Mouse (Mus musculus): ENCODE data around the gene Clpsl2. TPM values are rescaled to one million over a fixed set of nuclear protein-coding genes. Genes with fewer than 3 reads are reported as not detected.
A peak's percentile ranks its signal among the peaks of the same experiment; 100 is the strongest.

Gene Clpsl2
- polyA plus RNA-seq (2015; fragmentation: Nextera tagmentation; extraction: Ambion mirVana) = not detected in 2 replicates

DNA sequence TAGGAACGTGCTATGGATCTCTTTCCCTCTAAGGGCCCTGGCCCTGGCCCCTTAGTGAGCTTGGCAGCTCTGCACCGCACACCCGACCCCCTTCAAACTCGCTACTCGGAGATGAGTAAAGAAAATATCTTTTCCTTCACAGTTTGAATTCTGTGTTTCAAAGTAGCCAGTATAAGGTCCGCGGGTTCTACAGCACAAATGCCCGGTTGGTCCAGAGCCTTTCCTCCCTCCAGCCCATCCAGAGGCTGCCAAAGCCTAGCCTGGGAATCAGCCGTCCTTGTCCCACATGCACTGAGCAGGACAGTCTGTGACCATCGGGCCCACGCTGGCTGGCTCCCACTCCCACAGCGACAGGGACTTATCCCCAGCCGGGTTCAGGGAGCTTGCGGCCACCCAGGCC, at the start of gene Clpsl2:
Clpsl2 (plus strand) TSS at position 301 of the 400 bp plus-strand sequence.
- no peak for ATAC-seq
- Histone ChIP-seq H3K27me3 (replicated peaks; ENCODE audit: control insufficient read depth, insufficient read depth, low read length) (no peaks in the 10 kb centered on the region), H3K9me3 (ENCODE audit: control insufficient read depth, low read length) (no peaks in the 10 kb centered on the region), H3K4me1 (ENCODE audit: control insufficient read depth, insufficient read depth, low read length) (no peaks in the 10 kb centered on the region), H3K4me2 (ENCODE audit: low read depth, low read length) (no peak within 1 kb of the TSS), H3K36me3 (ENCODE audit: control insufficient read depth, insufficient read depth, low read length) (no peaks in the 10 kb centered on the region), H3K9ac (ENCODE audit: low read depth, low read length) (no peak within 1 kb of the TSS), H3K4me3 (ENCODE audit: low read length) (no peak within 1 kb of the TSS), H3K27ac (ENCODE audit: low read length) (no peak within 1 kb of the TSS)
- 78% methylated on average over 14 of the region's 14 CpGs for WGBS

DNA sequence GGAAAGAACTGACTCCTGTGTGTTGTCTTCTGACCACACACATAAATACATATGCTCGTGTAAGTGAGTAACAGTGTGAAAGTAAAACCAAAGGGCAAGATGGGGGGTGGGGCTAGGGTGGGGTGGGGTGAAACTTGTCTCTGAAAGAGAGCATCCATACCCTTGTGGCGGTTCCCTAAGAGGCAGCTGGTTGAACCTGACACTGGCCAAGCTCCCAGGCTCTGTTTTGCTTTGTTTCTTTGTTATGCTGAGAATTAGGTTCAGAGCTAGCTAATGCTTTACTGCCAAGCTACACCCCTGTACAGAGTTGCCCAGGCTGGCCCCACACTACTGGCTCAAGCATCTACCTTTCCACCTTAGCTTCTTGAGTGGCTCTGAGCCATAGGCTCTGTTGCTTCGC, 48.7 kb upstream of the Clpsl2 start:
- no peak overlapping the region for H3K4me3 ChIP-seq (ENCODE audit: low read length)
- no peak overlapping the region for H3K9ac ChIP-seq (ENCODE audit: low read depth, low read length)
- no peaks in the 10 kb centered on the region for H3K9me3 ChIP-seq (ENCODE audit: control insufficient read depth, low read length)
- H3K4me1 ChIP-seq (ENCODE audit: control insufficient read depth, insufficient read depth, low read length) = no peaks in the 10 kb centered on the region
- 68% methylated on average over 3 of the region's 3 CpGs for WGBS
- H3K36me3 ChIP-seq (ENCODE audit: control insufficient read depth, insufficient read depth, low read length) = no peaks in the 10 kb centered on the region
- no peaks in the 10 kb centered on the region for H3K27me3 ChIP-seq (replicated peaks; ENCODE audit: control insufficient read depth, insufficient read depth, low read length)
- no peak for ATAC-seq
- H3K27ac ChIP-seq (ENCODE audit: low read length) = no peak overlapping the region
- no peak overlapping the region for H3K4me2 ChIP-seq (ENCODE audit: low read depth, low read length)

DNA sequence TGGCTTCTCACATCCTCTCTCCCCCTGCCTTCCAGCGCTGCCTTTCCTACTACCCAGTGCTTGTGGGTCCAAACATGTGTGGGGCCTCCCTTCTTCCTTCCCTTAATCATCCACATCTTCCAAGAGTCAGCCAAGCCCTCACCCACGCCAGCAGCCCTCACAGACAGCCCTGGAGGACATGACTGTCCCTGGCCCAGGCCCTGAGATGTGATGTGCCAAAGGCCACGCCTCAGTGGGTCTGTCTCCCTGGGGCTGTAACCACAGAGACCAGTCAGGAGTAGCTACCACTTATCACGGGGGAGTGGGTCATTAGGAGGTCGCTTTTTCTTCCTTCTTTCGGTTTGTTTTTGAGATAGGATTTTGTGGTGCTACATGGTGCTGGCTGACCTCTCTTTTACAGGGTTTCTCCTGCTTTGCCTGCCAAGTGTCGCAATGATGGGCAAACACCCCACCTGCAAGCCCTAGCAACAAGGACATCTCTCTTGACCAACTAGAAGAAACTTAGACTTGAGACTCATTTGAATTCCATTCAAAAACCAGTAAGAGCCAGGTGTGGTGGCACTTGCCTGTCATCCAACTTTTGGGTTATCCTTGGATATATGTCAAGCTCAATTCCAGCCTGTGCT, 46.9 kb upstream of the Clpsl2 start:
- Histone ChIP-seq H3K27ac (ENCODE audit: low read length) (no peak overlapping the region), H3K4me1 (ENCODE audit: control insufficient read depth, insufficient read depth, low read length) (peaks cover 2% of the 10 kb centered on the region), H3K4me2 (ENCODE audit: low read depth, low read length) (no peak overlapping the region), H3K27me3 (replicated peaks; ENCODE audit: control insufficient read depth, insufficient read depth, low read length) (no peaks in the 10 kb centered on the region), H3K9me3 (ENCODE audit: control insufficient read depth, low read length) (no peaks in the 10 kb centered on the region), H3K9ac (ENCODE audit: low read depth, low read length) (no peak overlapping the region), H3K4me3 (ENCODE audit: low read length) (no peak overlapping the region), H3K36me3 (ENCODE audit: control insufficient read depth, insufficient read depth, low read length) (no peaks in the 10 kb centered on the region)
- WGBS = 65% methylated on average over 7 of the region's 7 CpGs
- ATAC-seq = no peak

DNA sequence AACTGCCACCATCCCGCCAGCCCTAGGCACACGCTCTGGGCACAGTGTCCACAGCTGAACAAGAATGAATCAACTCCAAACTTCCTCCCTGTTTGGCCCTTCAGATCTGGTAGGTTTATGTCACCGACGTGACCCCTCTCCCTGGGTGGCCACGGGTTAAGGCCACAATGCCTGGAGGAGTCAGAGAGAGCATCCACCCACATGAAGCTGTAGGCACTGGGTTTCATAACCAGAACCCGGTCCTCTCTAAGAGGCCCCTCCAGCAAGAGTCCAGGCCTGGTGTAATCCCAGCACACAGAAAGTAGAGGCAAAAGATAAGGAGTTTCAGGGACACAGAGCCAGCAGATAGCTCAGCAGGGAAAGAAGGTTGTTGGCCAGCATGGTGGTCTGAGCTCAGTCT, 45.0 kb upstream of the Clpsl2 start:
- H3K27ac ChIP-seq (ENCODE audit: low read length) = no peak overlapping the region
- H3K4me1 ChIP-seq (ENCODE audit: control insufficient read depth, insufficient read depth, low read length) = peaks cover 7% of the 10 kb centered on the region
- 78% methylated on average over 6 of the region's 6 CpGs for WGBS
- H3K9me3 ChIP-seq (ENCODE audit: control insufficient read depth, low read length) = no peaks in the 10 kb centered on the region
- no peaks in the 10 kb centered on the region for H3K36me3 ChIP-seq (ENCODE audit: control insufficient read depth, insufficient read depth, low read length)
- H3K9ac ChIP-seq (ENCODE audit: low read depth, low read length) = no peak overlapping the region
- no peak overlapping the region for H3K4me3 ChIP-seq (ENCODE audit: low read length)
- no peak overlapping the region for H3K4me2 ChIP-seq (ENCODE audit: low read depth, low read length)
- H3K27me3 ChIP-seq (replicated peaks; ENCODE audit: control insufficient read depth, insufficient read depth, low read length) = no peaks in the 10 kb centered on the region
- ATAC-seq = no peak

DNA sequence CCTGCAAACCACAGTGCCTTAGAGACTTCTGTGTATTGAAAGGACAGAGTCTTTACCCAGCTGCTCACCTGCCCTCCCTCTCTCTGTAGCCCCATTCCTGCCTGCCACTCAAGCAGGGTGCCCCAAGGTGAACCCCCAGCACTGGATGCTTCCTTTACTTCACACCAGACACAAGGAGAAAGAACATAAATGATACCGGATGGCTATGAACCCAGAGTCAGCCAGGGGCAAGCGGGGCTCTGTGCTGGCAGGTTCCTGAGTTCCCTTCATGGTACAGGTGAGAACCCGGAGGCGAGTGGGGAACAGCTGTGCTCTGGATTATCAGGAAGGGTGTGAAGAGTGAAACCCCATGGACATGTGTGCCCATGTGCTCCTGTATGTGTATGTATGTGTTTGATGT, 43.6 kb upstream of the Clpsl2 start:
- Histone ChIP-seq H3K36me3 (ENCODE audit: control insufficient read depth, insufficient read depth, low read length) (no peaks in the 10 kb centered on the region), H3K27me3 (replicated peaks; ENCODE audit: control insufficient read depth, insufficient read depth, low read length) (no peaks in the 10 kb centered on the region), H3K27ac (ENCODE audit: low read length) (no peak overlapping the region), H3K4me2 (ENCODE audit: low read depth, low read length) (no peak overlapping the region), H3K4me3 (ENCODE audit: low read length) (no peak overlapping the region), H3K9ac (ENCODE audit: low read depth, low read length) (no peak overlapping the region), H3K9me3 (ENCODE audit: control insufficient read depth, low read length) (no peaks in the 10 kb centered on the region), H3K4me1 (ENCODE audit: control insufficient read depth, insufficient read depth, low read length) (peaks cover 13% of the 10 kb centered on the region)
- 91% methylated on average over 4 of the region's 4 CpGs for WGBS
- no peak for ATAC-seq

GRCm38 (mm10) chr17:28506895-28507294, 42.3 kb upstream of the Clpsl2 start:
- WGBS = 32% methylated on average over 5 of the region's 5 CpGs
- Histone ChIP-seq H3K27me3 (replicated peaks; ENCODE audit: control insufficient read depth, insufficient read depth, low read length) (no peaks in the 10 kb centered on the region), H3K9ac (ENCODE audit: low read depth, low read length) (no peak overlapping the region), H3K9me3 (ENCODE audit: control insufficient read depth, low read length) (no peaks in the 10 kb centered on the region), H3K4me1 (ENCODE audit: control insufficient read depth, insufficient read depth, low read length) (peaks cover 22% of the 10 kb centered on the region), H3K27ac (ENCODE audit: low read length) (no peak overlapping the region), H3K36me3 (ENCODE audit: control insufficient read depth, insufficient read depth, low read length) (no peaks in the 10 kb centered on the region), H3K4me2 (ENCODE audit: low read depth, low read length) (no peak overlapping the region), H3K4me3 (ENCODE audit: low read length) (no peak overlapping the region)
- ATAC-seq = no peak

DNA sequence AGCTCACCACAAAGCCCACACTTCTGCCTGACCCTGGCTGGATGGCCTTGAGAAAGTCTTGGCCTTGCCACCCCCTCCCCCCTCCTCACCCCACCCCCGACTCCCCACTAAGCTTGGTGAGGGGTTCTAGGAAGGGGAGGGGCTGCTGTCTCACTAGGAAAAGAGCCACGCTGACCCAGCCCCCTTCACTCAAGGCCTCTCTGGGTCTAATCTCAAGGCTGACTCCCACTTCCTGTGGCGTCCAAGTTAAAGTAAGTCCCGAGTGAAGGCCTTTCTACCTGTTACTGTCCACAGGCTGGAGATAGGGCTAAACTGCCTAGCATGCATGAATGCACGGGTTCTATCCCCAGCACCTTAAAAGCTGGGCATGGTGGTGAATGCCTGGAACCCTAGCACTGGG, 41.7 kb upstream of the Clpsl2 start:
- no peak overlapping the region for H3K4me2 ChIP-seq (ENCODE audit: low read depth, low read length)
- H3K9ac ChIP-seq (ENCODE audit: low read depth, low read length) = peak overlapping the region; percentile 17; the same call in 1 of the 2 replicates
- H3K27me3 ChIP-seq (replicated peaks; ENCODE audit: control insufficient read depth, insufficient read depth, low read length) = no peaks in the 10 kb centered on the region
- 34% methylated on average over 5 of the region's 5 CpGs for WGBS
- H3K27ac ChIP-seq (ENCODE audit: low read length) = peak overlapping the region; percentile 25; the same call in 1 of the 2 replicates
- H3K9me3 ChIP-seq (ENCODE audit: control insufficient read depth, low read length) = no peaks in the 10 kb centered on the region
- peaks cover 28% of the 10 kb centered on the region for H3K4me1 ChIP-seq (ENCODE audit: control insufficient read depth, insufficient read depth, low read length)
- no peak overlapping the region for H3K4me3 ChIP-seq (ENCODE audit: low read length)
- no peaks in the 10 kb centered on the region for H3K36me3 ChIP-seq (ENCODE audit: control insufficient read depth, insufficient read depth, low read length)
- ATAC-seq = no peak

DNA sequence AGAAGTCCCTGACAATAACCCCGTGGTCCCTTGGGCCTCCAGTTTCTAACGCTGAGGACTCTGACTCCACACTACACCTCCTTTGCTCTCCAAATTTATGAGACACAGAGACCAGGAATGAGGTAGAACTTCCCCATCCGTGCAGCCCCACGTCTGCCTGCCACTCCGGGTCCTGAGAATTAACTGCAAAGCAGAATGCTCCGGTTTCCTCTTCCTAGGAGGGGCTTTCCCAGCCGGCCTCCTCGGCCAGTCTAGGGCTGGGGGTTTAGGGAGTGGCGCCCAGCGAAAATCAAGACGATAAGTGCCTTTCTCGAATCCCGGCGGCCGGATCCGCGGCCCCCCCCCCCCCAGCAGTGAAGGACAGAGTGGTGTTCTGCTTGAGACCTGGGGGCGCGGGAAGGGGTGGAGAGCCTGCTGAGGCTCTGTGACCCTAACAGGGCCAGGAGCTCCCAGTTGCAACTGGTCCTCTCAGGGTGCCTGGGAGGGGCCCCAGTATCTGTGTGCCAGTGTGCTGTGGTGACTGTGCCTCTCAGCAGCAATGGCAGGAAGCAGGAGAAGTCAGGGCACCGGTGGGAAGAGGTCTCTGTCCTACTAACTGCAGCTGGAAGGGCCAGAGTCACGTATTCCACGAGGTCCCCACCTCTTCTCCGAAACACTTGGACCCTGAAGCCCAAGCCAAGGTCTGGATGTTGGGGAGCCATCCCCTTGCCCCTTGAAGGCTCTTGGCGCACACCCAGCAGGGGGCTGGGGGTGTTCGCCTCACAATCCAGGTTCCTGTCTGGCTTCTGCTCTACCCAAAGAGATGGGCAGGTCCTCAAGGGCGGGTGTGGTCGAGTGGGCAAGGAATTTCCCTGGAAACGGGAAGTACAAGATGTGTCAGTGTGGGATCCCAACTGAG, 38.5 kb upstream of the Clpsl2 start:
- peak overlapping the region; percentile 18; the same call in 1 of the 2 replicates for H3K4me3 ChIP-seq (ENCODE audit: low read length)
- no peak for ATAC-seq
- peak overlapping the region; percentile 13; the same call in 1 of the 2 replicates for H3K27ac ChIP-seq (ENCODE audit: low read length)
- no peaks in the 10 kb centered on the region for H3K27me3 ChIP-seq (replicated peaks; ENCODE audit: control insufficient read depth, insufficient read depth, low read length)
- WGBS = 9% methylated on average over 28 of the region's 28 CpGs
- H3K4me2 ChIP-seq (ENCODE audit: low read depth, low read length) = peak overlapping the region; percentile 51
- no peaks in the 10 kb centered on the region for H3K9me3 ChIP-seq (ENCODE audit: control insufficient read depth, low read length)
- peak overlapping the region; percentile 61 for H3K9ac ChIP-seq (ENCODE audit: low read depth, low read length)
- peaks cover 42% of the 10 kb centered on the region for H3K4me1 ChIP-seq (ENCODE audit: control insufficient read depth, insufficient read depth, low read length)
- no peaks in the 10 kb centered on the region for H3K36me3 ChIP-seq (ENCODE audit: control insufficient read depth, insufficient read depth, low read length)

DNA sequence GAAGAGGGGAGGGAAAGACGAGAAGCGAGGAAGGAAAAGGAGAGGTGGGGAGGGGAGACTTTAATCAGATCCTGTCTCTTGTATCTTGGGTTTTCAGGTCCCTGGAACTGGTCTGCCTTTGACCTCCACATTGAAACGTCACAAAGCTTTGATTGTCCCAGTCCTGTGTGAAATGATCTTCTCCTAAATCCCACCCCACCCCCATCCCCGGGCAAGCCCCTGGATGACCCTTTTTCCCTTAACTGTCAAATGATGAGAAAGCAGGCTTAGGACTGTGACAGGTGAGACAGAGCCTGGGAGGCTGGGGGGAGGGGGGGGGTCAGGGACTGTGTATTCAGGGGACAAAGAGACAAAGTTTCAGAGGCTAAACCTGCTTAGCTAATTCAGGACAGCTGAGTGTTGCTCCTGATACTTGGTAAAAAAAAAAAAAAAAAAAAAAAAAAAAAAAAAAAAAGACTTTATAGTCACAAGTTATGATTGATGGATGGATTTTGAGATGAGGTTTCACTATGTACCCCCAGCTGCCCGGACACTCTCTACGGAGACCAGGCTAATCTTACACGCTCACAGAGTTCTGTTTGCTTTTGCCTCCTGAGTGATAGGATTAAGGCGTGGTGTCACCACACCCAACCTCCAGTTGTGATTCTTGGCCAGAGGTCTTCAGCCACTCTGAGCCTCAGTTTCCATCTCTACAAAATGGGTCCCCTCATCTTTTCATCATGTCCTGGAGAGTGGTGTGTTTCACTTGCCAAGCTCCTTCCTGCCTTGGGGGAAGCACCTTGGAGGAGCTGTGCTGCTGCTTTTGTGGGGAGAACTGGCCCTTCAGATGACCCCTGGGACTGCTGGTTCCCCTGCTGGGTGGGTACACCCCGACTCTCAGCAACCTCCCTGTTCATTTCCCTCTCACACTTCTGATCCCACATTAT, 37.3 kb upstream of the Clpsl2 start:
- 30% methylated on average over 9 of the region's 9 CpGs for WGBS
- Histone ChIP-seq H3K27me3 (replicated peaks; ENCODE audit: control insufficient read depth, insufficient read depth, low read length) (no peaks in the 10 kb centered on the region), H3K9ac (ENCODE audit: low read depth, low read length) (0 out of 2 replicates have a peak overlapping the region, but pooled peaks have one; percentile 48), H3K4me1 (ENCODE audit: control insufficient read depth, insufficient read depth, low read length) (peaks cover 52% of the 10 kb centered on the region), H3K9me3 (ENCODE audit: control insufficient read depth, low read length) (no peaks in the 10 kb centered on the region), H3K4me2 (ENCODE audit: low read depth, low read length) (no peak overlapping the region), H3K36me3 (ENCODE audit: control insufficient read depth, insufficient read depth, low read length) (no peaks in the 10 kb centered on the region), H3K4me3 (ENCODE audit: low read length) (no peak overlapping the region), H3K27ac (ENCODE audit: low read length) (peak overlapping the region; percentile 91)
- 0 out of 2 replicates have a peak, but pooled peaks have one; percentile 19 for ATAC-seq

Data from intestine, embryonic 16.5 days (tissue).